Mouse (Mus musculus): ENCODE results near the gene Gm49630. TPM values are rescaled to one million over a fixed set of nuclear protein-coding genes. Genes with fewer than 3 reads are reported as not detected.
"Not testable (repeated sequence)": the region's sequence is repeated elsewhere in the genome, so short reads cannot be mapped to it uniquely, and the experiment has no call there.

Gene Gm49630
- polyA plus RNA-seq, 1 experiment: not detected

DNA sequence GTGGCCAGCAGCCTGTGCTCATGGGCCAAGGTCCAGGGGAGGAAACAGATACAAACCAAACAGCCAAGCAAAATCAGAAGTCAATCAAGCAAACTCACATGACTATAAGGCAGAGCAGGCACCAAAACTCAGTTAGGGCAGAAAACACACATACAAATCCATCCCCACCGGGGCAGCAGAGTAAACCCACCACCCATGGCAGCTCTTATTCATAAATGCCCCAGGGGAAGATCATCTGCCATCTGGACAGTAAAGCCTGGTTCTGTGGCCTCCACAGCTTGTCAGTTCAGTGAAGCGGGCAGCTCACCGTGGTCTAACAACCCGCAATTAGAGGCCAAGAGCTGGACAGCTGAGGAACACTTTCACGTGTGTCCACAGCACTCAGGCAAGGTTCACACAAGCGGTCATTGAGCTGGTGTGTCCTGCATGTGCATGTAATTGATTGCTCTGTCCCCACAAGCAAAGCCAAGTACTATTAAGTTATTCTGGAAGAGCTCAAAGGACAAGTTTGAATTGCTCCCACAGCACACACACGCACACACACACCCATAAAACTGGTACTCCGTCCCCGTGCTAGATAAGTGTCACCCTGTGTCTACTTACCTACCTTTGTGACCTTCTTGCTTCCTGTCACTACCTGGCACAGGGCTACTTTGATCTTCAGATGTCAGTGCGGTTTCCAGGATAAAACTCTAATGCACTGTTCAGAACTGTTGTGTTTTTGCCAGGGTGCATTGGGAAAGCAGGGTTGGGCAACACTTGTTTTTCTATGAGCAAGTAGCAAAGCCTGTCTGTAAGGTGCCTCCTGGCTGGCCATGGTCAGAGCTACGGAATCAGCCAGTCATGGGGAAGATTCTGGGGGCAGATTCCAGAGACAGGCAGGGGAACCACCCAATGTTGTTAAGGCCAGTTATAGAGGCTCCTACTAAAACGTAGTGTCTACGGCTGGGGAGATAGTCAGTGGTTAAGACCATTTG is 11.7 kb upstream of the Gm49630 start:
- H3K4me3 ChIP-seq (ENCODE audit: insufficient read depth, low read length); H3K27ac ChIP-seq (ENCODE audit: insufficient read depth, low read depth, low read length); H3K4me1 ChIP-seq (ENCODE audit: control insufficient read depth, insufficient read depth, low read length): not testable (repeated sequence)

DNA sequence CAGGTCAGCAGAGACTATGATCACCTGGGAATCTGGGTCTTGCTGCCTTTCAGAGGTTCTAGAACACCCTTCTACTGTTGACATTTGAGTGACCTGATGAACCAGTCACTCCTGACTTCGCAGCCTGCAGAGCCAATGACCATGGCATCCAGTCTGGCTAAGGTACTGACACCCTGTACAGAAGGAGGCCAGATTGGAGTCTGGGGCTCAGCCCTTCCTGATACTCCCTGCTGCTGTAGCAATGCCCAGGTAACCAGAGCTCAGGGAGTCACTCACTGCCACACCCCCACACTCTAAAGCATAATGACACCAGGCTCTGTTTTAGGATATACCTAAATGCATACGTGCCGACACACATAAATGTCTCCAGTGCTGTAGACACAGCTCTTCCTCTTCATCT is 10.9 kb upstream of the Gm49630 start:
- H3K27ac ChIP-seq (ENCODE audit: insufficient read depth, low read depth, low read length); H3K4me3 ChIP-seq (ENCODE audit: insufficient read depth, low read length); H3K4me1 ChIP-seq (ENCODE audit: control insufficient read depth, insufficient read depth, low read length): not testable (repeated sequence)

DNA sequence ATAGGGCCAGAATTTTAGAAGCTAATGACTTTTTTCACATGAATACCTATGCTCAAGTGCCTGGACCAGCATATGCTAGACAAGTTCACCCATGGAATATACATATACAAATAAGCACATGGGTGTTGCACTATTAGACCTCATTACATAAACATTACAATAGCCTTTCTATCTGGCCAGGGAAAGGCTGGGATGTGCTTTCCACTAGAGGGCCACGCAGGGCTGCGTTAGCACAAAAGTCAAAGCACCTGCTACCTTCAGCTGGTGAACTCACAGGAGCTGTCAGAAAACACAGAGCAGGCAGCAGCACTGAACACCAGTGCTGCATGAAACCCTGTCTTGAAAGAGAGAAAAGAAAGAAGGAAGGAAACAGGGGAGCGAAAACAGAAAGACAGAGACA is 6.1 kb upstream of the Gm49630 start:
- H3K4me1 ChIP-seq (ENCODE audit: control insufficient read depth, insufficient read depth, low read length); H3K27ac ChIP-seq (ENCODE audit: insufficient read depth, low read depth, low read length); H3K4me3 ChIP-seq (ENCODE audit: insufficient read depth, low read length): not testable (repeated sequence)

DNA sequence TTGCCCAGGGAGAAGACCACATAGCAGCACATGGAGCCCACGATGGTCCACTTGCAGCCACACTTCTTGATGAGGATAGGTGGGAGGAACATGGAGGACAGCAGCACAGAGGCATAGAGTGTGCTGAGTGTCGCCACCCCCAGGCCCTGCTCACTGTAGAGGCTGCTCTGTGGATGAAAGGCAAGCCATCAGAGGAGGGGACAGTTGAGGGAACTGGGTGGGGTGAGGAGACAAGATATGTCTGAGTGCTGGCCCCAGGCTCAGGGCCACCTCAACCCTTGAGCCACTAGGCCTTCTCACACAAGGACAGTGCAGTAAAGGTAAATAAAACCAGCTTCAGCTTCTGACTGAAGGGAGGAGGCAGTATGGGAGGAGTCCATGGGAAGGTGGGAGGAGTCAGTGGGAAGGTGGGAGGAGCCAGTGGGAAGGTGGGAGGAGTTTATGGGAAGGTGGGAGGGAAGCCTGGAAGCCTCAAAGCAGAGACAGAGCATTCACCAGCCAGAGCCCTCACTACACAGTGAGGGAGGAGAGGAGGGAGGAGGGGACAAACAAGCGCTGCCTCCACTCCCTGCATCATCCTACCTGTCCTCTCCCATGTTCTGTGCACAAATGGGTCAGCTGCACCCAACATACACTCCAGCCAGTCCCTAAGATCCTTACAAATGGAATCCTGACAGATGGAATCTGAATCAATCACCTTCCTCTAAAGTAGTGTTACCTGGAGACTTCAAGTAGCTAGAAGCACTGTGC is 5.3 kb upstream of the Gm49630 start:
- H3K4me3 ChIP-seq (ENCODE audit: insufficient read depth, low read length); H3K4me1 ChIP-seq (ENCODE audit: control insufficient read depth, insufficient read depth, low read length); H3K27ac ChIP-seq (ENCODE audit: insufficient read depth, low read depth, low read length): not testable (repeated sequence)

DNA sequence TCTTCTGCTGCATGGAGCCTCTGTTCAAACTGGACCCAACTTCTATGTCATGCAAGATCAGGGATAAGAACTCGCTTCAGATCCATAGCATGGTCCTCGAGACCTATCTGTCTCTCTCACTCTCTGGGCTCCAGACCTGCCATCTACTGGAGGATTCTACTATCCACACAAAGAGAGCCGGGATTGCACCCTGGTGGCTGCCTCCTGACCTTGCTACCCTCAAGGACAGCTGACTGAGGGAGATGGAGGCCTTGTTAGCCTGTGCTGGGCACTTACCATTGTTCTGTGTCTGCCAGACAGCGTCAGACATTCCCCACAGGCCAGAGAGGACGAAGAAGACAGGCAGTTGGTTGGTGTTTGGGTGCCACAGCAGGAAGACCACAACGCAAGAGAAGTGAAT is 2.4 kb downstream of the Gm49630 start:
- not testable (repeated sequence) for H3K4me3 ChIP-seq (ENCODE audit: insufficient read depth, low read length); H3K27ac ChIP-seq (ENCODE audit: insufficient read depth, low read depth, low read length); H3K4me1 ChIP-seq (ENCODE audit: control insufficient read depth, insufficient read depth, low read length)

DNA sequence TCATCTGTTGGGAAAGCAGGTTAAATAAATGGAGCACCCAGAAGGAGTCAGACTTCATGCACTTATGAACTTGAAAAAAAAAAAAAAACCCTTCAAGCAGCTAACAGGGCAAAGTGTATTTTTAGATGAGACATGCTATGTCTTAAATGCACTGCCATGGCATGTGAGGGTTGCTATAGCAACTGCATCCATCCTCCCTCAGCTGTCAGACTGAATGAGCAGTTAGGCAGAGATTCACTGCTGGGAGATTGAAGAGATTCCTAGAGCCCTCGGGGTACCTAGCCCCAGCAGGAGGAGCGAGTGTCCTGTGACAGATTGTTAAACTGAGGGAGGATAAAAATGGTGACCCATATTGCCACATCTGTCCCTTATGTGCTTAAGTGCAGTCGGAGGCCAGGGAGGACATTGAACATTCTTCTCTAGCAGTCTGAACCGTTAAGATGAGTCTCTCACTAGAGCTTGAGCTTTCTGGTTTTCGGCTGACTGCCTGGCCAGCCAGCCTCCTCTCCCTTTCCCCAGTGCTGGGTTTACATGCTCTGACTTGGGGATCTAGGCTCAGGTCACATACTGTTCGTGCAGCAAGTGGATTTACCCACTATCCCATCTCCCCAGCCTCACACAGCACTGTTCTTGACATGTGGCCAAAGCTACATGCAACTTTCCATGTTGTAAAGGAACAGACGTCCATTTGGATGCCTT is 5.0 kb downstream of the Gm49630 start:
- H3K4me3 ChIP-seq (ENCODE audit: insufficient read depth, low read length); H3K4me1 ChIP-seq (ENCODE audit: control insufficient read depth, insufficient read depth, low read length); H3K27ac ChIP-seq (ENCODE audit: insufficient read depth, low read depth, low read length): not testable (repeated sequence)

DNA sequence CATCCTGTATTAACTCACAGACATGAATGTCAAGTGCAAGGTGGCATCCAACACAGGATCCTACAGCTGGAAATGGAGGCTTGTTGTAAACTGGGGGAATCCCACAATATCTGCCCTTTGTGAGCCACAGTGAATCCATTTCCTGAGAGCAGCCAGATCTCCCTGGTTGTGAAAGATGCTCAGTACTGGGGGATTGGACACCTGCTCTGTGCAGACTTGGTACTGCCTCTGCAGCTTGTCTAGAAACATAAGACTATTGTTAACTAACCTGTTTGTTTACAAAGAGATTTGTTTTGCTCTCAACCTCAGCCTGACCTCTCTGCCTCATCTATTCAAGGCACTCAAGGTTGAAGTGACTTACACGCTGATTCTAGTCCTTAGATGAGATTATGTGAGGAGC is 5.5 kb downstream of the Gm49630 start:
- H3K27ac ChIP-seq (ENCODE audit: insufficient read depth, low read depth, low read length); H3K4me3 ChIP-seq (ENCODE audit: insufficient read depth, low read length); H3K4me1 ChIP-seq (ENCODE audit: control insufficient read depth, insufficient read depth, low read length): not testable (repeated sequence)

DNA sequence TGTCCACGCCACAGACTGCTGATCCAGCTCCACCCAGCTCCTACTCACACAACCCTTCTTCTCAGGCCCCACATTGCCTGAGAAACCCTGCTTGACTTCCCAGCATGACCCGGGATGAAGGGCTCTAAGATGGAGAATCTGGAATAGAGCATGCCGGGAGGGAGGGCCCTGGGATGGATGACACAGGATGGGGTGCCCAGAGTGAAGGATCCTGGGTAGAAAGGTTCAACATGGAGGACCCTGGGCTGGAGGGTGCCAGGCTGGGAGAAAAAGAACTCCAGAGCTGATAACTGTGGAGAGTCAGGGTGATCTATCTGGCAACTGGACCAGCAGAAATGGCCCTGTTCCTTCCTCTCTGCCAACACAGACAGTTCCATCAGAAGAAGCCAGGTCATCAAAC is 6.2 kb downstream of the Gm49630 start:
- H3K27ac ChIP-seq (ENCODE audit: insufficient read depth, low read depth, low read length); H3K4me3 ChIP-seq (ENCODE audit: insufficient read depth, low read length); H3K4me1 ChIP-seq (ENCODE audit: control insufficient read depth, insufficient read depth, low read length): not testable (repeated sequence)

DNA sequence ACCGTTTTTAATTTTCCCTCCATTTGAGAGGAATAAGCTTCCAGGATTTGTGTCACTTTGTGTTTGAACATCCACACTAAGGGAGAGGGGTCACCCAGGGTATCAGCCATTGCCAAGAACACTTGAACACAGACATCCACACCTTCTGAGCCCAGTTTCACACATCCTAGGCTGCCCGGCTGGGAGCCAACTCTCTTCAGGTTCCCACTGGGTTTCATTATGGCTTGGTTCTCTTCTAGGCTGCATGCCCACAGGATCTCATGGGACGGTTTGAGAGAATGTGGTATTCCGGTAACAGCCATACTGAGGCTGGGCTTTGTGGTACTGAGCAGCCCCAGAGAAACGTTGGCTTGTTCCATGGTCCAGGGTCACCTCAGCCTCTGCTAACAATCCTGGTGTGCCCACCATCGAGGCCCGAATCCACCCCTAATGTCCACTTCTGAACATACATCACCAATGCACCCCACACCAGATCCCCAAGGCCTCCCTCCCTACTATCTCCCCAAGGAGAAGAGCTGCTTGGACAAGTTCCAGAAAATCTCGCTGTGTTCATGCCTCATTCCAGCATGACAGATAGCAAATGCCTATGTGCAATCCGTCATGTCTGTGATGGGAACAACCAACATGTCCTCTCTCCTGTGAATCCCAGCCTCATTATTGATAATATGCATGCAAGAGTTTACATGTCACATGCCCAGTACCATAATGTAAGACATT is 10.9 kb downstream of the Gm49630 start:
- not testable (repeated sequence) for H3K4me1 ChIP-seq (ENCODE audit: control insufficient read depth, insufficient read depth, low read length); H3K4me3 ChIP-seq (ENCODE audit: insufficient read depth, low read length); H3K27ac ChIP-seq (ENCODE audit: insufficient read depth, low read depth, low read length)

DNA sequence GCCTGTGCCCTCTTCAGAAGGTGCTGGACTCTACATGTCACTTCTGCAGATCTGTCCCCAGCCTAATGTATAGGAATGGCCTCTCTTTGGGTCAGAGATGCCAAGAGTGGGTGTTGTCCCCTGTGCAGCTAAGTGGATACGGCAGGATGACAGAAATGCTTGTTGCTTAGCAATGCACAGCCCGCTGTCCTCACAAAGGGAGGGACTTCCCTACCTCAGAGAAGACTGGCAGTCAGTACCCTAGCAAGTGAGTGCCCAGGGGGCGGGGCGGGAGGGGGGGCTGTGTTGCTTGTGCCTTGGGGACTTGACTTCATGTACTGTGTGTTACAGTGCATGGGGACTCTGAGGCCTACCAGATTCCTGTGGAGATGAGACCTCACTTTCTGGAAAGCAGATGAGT is 12.0 kb downstream of the Gm49630 start:
- not testable (repeated sequence) for H3K27ac ChIP-seq (ENCODE audit: insufficient read depth, low read depth, low read length); H3K4me1 ChIP-seq (ENCODE audit: control insufficient read depth, insufficient read depth, low read length); H3K4me3 ChIP-seq (ENCODE audit: insufficient read depth, low read length)

DNA sequence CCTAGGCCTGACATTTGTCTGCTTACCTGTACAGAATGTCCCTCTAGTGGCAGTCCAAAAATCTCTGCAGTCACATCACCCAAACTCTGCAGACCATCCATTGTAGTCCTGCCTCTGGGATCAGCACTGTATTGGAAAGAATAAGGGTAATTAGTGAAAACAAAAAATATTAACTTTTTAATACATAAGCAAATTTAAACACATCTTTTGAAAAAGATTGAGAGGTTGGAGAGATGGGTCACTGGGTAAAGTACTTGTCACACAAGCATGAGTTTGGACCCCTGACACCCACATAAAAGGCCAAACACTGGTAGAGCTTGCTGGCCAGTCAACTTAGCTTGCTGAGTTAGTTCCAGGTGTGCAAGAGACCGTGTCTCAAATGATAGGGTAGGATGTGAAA is 19.2 kb downstream of the Gm49630 start, which contains the start of gene Ttll2:
Gene Ttll2, minus strand, starts transcription at position 101 of the 400 bp plus-strand sequence.
- not testable (repeated sequence) for H3K4me3 ChIP-seq (ENCODE audit: insufficient read depth, low read length)

DNA sequence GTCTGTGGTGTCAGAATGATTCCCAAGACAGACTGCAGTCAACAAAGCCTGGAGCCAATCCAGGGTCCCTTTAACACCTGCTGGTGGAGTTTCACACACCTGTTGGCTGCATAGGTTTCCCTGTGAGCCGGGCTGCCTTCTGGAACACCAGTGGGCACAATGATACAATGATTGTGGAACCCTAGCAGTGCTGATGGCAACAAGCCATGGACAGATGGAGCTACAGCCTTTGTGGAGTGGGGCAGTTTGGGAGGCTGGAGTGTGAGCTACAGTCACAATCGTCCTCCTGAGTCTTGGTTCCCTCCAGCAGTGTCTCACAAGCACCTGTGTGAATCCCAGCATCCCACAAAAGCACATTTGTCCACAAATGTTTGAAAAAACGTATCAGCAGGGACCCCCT is 23.0 kb downstream of the Gm49630 start:
- H3K27ac ChIP-seq (ENCODE audit: insufficient read depth, low read depth, low read length); H3K4me3 ChIP-seq (ENCODE audit: insufficient read depth, low read length); H3K4me1 ChIP-seq (ENCODE audit: control insufficient read depth, insufficient read depth, low read length): not testable (repeated sequence)

More for the DNA sequence above, 19.2 kb downstream of the Gm49630 start, which contains the start of gene Ttll2:
- not testable (repeated sequence) for H3K27ac ChIP-seq (ENCODE audit: insufficient read depth, low read depth, low read length); H3K4me1 ChIP-seq (ENCODE audit: control insufficient read depth, insufficient read depth, low read length)

DNA sequence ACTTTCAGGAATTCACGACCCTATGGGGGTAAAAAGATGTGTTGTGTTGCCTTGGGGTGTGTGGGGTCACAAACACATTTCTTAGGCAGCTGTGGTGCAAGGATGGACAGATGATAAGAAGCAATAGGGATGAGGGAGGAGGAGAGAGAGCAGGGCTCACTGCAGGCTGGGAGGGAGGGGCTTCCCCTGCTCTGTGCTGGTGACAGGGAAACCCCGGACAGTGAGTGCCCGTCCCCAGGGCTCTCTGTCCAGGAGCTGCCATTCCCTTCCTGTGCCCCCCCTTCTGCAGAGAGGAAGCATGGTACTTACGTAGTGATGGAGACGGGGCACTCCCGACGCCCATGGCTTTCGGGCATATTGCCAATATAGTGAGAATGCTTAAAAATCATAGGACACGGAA is 34.4 kb downstream of the Gm49630 start:
- not testable (repeated sequence) for H3K27ac ChIP-seq (ENCODE audit: insufficient read depth, low read depth, low read length); H3K4me3 ChIP-seq (ENCODE audit: insufficient read depth, low read length); H3K4me1 ChIP-seq (ENCODE audit: control insufficient read depth, insufficient read depth, low read length)

DNA sequence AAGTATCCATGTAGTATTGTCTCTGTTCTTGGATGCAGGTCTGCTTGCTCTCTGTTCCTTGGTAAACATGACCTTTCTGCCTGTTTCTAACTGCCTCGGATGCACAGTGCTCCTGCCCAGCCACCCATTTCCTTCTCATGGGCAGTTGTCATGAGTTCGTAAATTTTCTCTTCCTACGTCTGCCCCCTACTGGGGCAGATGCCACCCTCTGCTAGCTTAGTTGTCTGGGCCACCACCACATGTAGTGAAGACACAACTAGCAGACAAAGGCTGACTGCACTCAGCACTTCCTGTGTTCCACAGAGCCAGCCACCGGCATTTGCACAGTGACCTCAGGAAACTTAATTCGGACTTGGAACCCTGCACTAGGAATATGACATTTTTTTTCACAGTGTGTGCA is 39.0 kb downstream of the Gm49630 start:
- not testable (repeated sequence) for H3K27ac ChIP-seq (ENCODE audit: insufficient read depth, low read depth, low read length); H3K4me1 ChIP-seq (ENCODE audit: control insufficient read depth, insufficient read depth, low read length); H3K4me3 ChIP-seq (ENCODE audit: insufficient read depth, low read length)

DNA sequence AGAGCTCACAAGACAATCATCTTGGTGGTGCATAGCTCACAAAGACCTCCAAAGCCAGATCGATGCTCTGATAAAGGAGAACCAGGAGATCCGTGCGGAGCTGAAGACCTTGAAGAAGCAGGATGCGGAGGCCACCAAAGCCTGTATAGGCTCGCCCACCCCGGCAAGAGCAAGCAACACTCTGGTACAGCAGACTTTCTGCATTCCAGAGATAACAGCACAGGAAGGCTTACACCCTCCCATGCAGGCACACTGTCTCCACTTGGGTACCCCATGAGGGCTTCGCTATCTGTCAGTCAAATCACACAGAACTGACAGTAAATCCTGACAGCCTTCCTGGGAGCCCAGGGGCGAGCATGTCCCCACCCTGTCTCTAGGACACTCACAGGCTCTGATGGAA is 45.4 kb downstream of the Gm49630 start:
- H3K27ac ChIP-seq (ENCODE audit: insufficient read depth, low read depth, low read length); H3K4me1 ChIP-seq (ENCODE audit: control insufficient read depth, insufficient read depth, low read length); H3K4me3 ChIP-seq (ENCODE audit: insufficient read depth, low read length): not testable (repeated sequence)
